Mouse (Mus musculus): ENCODE measurements around the gene Xpa.

- TF ChIP-seq CTCF (IDR thresholded peaks at IDR 0.05; ENCODE audit: insufficient read depth, low read depth, low read length): no peak
- TF ChIP-seq POLR2A (IDR thresholded peaks at IDR 0.05; ENCODE audit: insufficient read depth, low read depth, low read length): no peak
Measured at GRCm38 (mm10) chr4:46137629-46138286, 58.4 kb downstream of the Xpa start.

Measured in olfactory bulb, adult 2 months (tissue).